Mouse (Mus musculus): Measurements from ENCODE around the gene Serpinb5. TPM values are rescaled to one million over a fixed set of nuclear protein-coding genes. Genes with fewer than 3 reads are reported as not detected.

The Serpinb5 gene
- polyA plus RNA-seq, 1 experiment, result 0.10 TPM

Other genes with a start within 250 kb of the Serpinb5 start
- gene Bcl2, start 146.9 kb upstream of the Serpinb5 start, polyA plus RNA-seq (2012; rRNA removed), result 6.2 and 6.7 TPM in 2 replicates
- 17.4 and 21.4 TPM in 2 replicates for gene Kdsr, start 101.4 kb upstream of the Serpinb5 start, polyA plus RNA-seq (2012; rRNA removed)
- gene Vps4b, start 64.4 kb upstream of the Serpinb5 start, polyA plus RNA-seq (2012; rRNA removed), result 25.5 and 28.2 TPM in 2 replicates
- gene Serpinb12, start 73.3 kb downstream of the Serpinb5 start, polyA plus RNA-seq (2012; rRNA removed), result 0.06 TPM in 1 of 2 replicates, not detected in the other
- gene Serpinb13, start 119.8 kb downstream of the Serpinb5 start, polyA plus RNA-seq (2012; rRNA removed), result not detected in 2 replicates
- gene Serpinb3a, start 191.1 kb downstream of the Serpinb5 start, polyA plus RNA-seq (2012; rRNA removed), result not detected in 2 replicates
- gene Serpinb3d, start 222.3 kb downstream of the Serpinb5 start, polyA plus RNA-seq (2012; rRNA removed), result not detected in 2 replicates

Measured in frontal cortex, adult 2 months (tissue).